Mouse (Mus musculus): ENCODE measurements around the gene Cd3eap. TPM values are rescaled to one million over a fixed set of nuclear protein-coding genes. Genes with fewer than 3 reads are reported as not detected.

Gene Cd3eap
- polyA plus RNA-seq, 1 experiment: 5.2 TPM

GRCm38 (mm10) chr7:19388699-19389413 lies 29.6 kb upstream of the Cd3eap start:
- no peak for DNase-seq
- WGBS: 73% methylated on average over 10 of the region's 10 CpGs

GRCm38 (mm10) chr7:19383708-19384107 lies 24.4 kb upstream of the Cd3eap start:
- Histone ChIP-seq H3K4me3 (replicated peaks; ENCODE audit: extremely low read depth, low read depth, low read length) (no peak overlapping the region), H3K4me1 (ENCODE audit: control insufficient read depth, insufficient read depth, low read length) (0 out of 2 replicates have a peak, but pooled peaks cover 4% of the 10 kb centered on the region)
- TF ChIP-seq CTCF (IDR thresholded peaks at IDR 0.05; ENCODE audit: insufficient read depth, low read length): no peak
- TF ChIP-seq POLR2A (IDR thresholded peaks at IDR 0.05; ENCODE audit: borderline replicate concordance, extremely low read depth, low read depth, low read length): no peak
- no peak for DNase-seq
- 92% methylated on average over 9 of the region's 9 CpGs for WGBS

More at GRCm38 (mm10) chr7:19388699-19389413, 29.6 kb upstream of the Cd3eap start:
- Histone ChIP-seq H3K4me1 (ENCODE audit: control insufficient read depth, insufficient read depth, low read length) (no peaks in the 10 kb centered on the region), H3K4me3 (replicated peaks; ENCODE audit: extremely low read depth, low read depth, low read length) (no peak overlapping the region)
- TF ChIP-seq POLR2A (IDR thresholded peaks at IDR 0.05; ENCODE audit: borderline replicate concordance, extremely low read depth, low read depth, low read length) (no peak), CTCF (IDR thresholded peaks at IDR 0.05; ENCODE audit: insufficient read depth, low read length) (no peak)

GRCm38 (mm10) chr7:19382166-19382541 lies 22.9 kb upstream of the Cd3eap start:
- under 1% methylated on average over 37 of the region's 37 CpGs for WGBS
- Histone ChIP-seq H3K4me3 (replicated peaks; ENCODE audit: extremely low read depth, low read depth, low read length) (peak overlapping the region; percentile 73), H3K4me1 (ENCODE audit: control insufficient read depth, insufficient read depth, low read length) (0 out of 2 replicates have a peak, but pooled peaks cover 4% of the 10 kb centered on the region)
- TF ChIP-seq CTCF (IDR thresholded peaks at IDR 0.05; ENCODE audit: insufficient read depth, low read length): no peak
- TF ChIP-seq POLR2A (IDR thresholded peaks at IDR 0.05; ENCODE audit: borderline replicate concordance, extremely low read depth, low read depth, low read length): no peak
- no peak for DNase-seq

- Histone ChIP-seq H3K4me1 (ENCODE audit: control insufficient read depth, insufficient read depth, low read length) (0 out of 2 replicates have a peak, but pooled peaks cover 4% of the 10 kb centered on the region), H3K4me3 (replicated peaks; ENCODE audit: extremely low read depth, low read depth, low read length) (peak within 1 kb of the TSS; percentile 73)
- 6% methylated on average over 48 of the region's 48 CpGs for WGBS
- DNase-seq: peak; percentile 98
- TF ChIP-seq CTCF (IDR thresholded peaks at IDR 0.05; ENCODE audit: insufficient read depth, low read length): no peak
- TF ChIP-seq POLR2A (IDR thresholded peaks at IDR 0.05; ENCODE audit: borderline replicate concordance, extremely low read depth, low read depth, low read length): 0 out of 2 replicates have a peak, but pooled peaks have one; percentile 41
Observed at GRCm38 (mm10) chr7:19381377-19382165, 22.3 kb upstream of the Cd3eap start, which contains the start of gene Ercc2. Gene Ercc2 (plus strand): TSS chr7:19382010.

- peak; percentile 31 for DNase-seq
- TF ChIP-seq CTCF (IDR thresholded peaks at IDR 0.05; ENCODE audit: insufficient read depth, low read length): no peak
- TF ChIP-seq POLR2A (IDR thresholded peaks at IDR 0.05; ENCODE audit: borderline replicate concordance, extremely low read depth, low read depth, low read length): no peak
- 0 out of 2 replicates have a peak, but pooled peaks cover 2% of the 10 kb centered on the region for H3K4me1 ChIP-seq (ENCODE audit: control insufficient read depth, insufficient read depth, low read length)
- WGBS: 61% methylated on average over 8 of the region's 8 CpGs
- no peak overlapping the region for H3K4me3 ChIP-seq (replicated peaks; ENCODE audit: extremely low read depth, low read depth, low read length)
Observed at GRCm38 (mm10) chr7:19378049-19378448, 18.8 kb upstream of the Cd3eap start.

- 72% methylated on average over 4 of the region's 4 CpGs for WGBS
- H3K4me3 ChIP-seq (replicated peaks; ENCODE audit: extremely low read depth, low read depth, low read length): no peak overlapping the region
- H3K4me1 ChIP-seq (ENCODE audit: control insufficient read depth, insufficient read depth, low read length): no peaks in the 10 kb centered on the region
- no peak for DNase-seq
- no peak for TF ChIP-seq CTCF (IDR thresholded peaks at IDR 0.05; ENCODE audit: insufficient read depth, low read length)
- no peak for TF ChIP-seq POLR2A (IDR thresholded peaks at IDR 0.05; ENCODE audit: borderline replicate concordance, extremely low read depth, low read depth, low read length)
Observed at GRCm38 (mm10) chr7:19376019-19376418, 16.7 kb upstream of the Cd3eap start.

GRCm38 (mm10) chr7:19375368-19375767 lies 16.1 kb upstream of the Cd3eap start:
- no peak for TF ChIP-seq POLR2A (IDR thresholded peaks at IDR 0.05; ENCODE audit: borderline replicate concordance, extremely low read depth, low read depth, low read length)
- TF ChIP-seq CTCF (IDR thresholded peaks at IDR 0.05; ENCODE audit: insufficient read depth, low read length): no peak
- Histone ChIP-seq H3K4me3 (replicated peaks; ENCODE audit: extremely low read depth, low read depth, low read length) (no peak overlapping the region), H3K4me1 (ENCODE audit: control insufficient read depth, insufficient read depth, low read length) (no peaks in the 10 kb centered on the region)
- WGBS: 78% methylated on average over 18 of the region's 18 CpGs
- DNase-seq: no peak

GRCm38 (mm10) chr7:19373367-19373766 lies 14.1 kb upstream of the Cd3eap start:
- Histone ChIP-seq H3K4me3 (replicated peaks; ENCODE audit: extremely low read depth, low read depth, low read length) (no peak overlapping the region), H3K4me1 (ENCODE audit: control insufficient read depth, insufficient read depth, low read length) (no peaks in the 10 kb centered on the region)
- 85% methylated on average over 2 of the region's 2 CpGs for whole genome bisulfite sequencing
- no peak for DNase-seq
- TF ChIP-seq POLR2A (IDR thresholded peaks at IDR 0.05; ENCODE audit: borderline replicate concordance, extremely low read depth, low read depth, low read length): no peak
- no peak for TF ChIP-seq CTCF (IDR thresholded peaks at IDR 0.05; ENCODE audit: insufficient read depth, low read length)

GRCm38 (mm10) chr7:19369823-19370425 lies 10.6 kb upstream of the Cd3eap start:
- 17% methylated on average over 46 of the region's 46 CpGs for WGBS
- no peak for TF ChIP-seq POLR2A (IDR thresholded peaks at IDR 0.05; ENCODE audit: borderline replicate concordance, extremely low read depth, low read depth, low read length)
- peak; percentile 61 for TF ChIP-seq CTCF (IDR thresholded peaks at IDR 0.05; ENCODE audit: insufficient read depth, low read length)
- DNase-seq: peak; percentile 68
- no peak overlapping the region for H3K4me3 ChIP-seq (replicated peaks; ENCODE audit: extremely low read depth, low read depth, low read length)
- H3K4me1 ChIP-seq (ENCODE audit: control insufficient read depth, insufficient read depth, low read length): no peaks in the 10 kb centered on the region
